Mouse (Mus musculus) MEL (cell line): ENCODE data around the gene Dmc1. TPM values are rescaled to one million over a fixed set of nuclear protein-coding genes. Genes with fewer than 3 reads are reported as not detected.

Source experiments
- DNase-seq: peaks from one replicate; pipeline ENCODE4 v3.0.0; 2011; ENCODE audit warnings: low read depth, low spot score
- H3K27ac ChIP-seq: 2 replicates; pipeline ENCODE4 v1.5.1; 2012; ENCODE audit warnings: low read depth, mild to moderate bottlenecking, control low read depth, low read length, moderate library complexity; ENCODE audit not compliant: control insufficient read depth
- H3K27me3 ChIP-seq, 2 experiments: fragments of 150-350 bp in 1 of 2; sonication (generic) in 1 of 2; 2 replicates each; pipeline ENCODE4 v1.6.1; 2012; ENCODE audit warnings: low read length in 2 of 2, mild to moderate bottlenecking in 2 of 2, improper control_type of control experiment in 1 of 2, moderate library complexity in 1 of 2; ENCODE audit not compliant: insufficient read depth in 2 of 2, control insufficient read depth in 1 of 2
- H3K36me3 ChIP-seq, 2 experiments: 2 replicates each; pipeline ENCODE4 v1.6.1; 2012 to 2014; ENCODE audit warnings: low read length in 2 of 2, improper control_type of control experiment in 1 of 2, inconsistent platforms in 1 of 2, mild to moderate bottlenecking in 1 of 2; ENCODE audit not compliant: insufficient read depth in 2 of 2, control insufficient read depth in 1 of 2
- H3K4me1 ChIP-seq, 2 experiments: fragments of 150-350 bp in 1 of 2; sonication (generic) in 1 of 2; 2 replicates each; pipeline ENCODE4 v1.6.1; 2012; ENCODE audit warnings: low read length in 2 of 2, improper control_type of control experiment in 1 of 2, mild to moderate bottlenecking in 1 of 2; ENCODE audit not compliant: insufficient read depth in 2 of 2, control insufficient read depth in 1 of 2
- H3K4me3 ChIP-seq, 2 experiments: fragments of 150-350 bp in 1 of 2; sonication (generic) in 1 of 2; 2 replicates each; pipeline ENCODE4 v1.5.1; 2012; ENCODE audit warnings: low read depth in 2 of 2, low read length in 2 of 2, mild to moderate bottlenecking in 2 of 2, moderate library complexity in 2 of 2, control low read depth in 1 of 2, improper control_type of control experiment in 1 of 2; ENCODE audit not compliant: control insufficient read depth in 1 of 2, insufficient read depth in 1 of 2
- H3K79me2 ChIP-seq: 2 replicates; pipeline ENCODE4 v1.6.1; 2012; ENCODE audit warnings: mild to moderate bottlenecking, low read length, moderate library complexity; ENCODE audit not compliant: control insufficient read depth, poor library complexity, insufficient read depth
- H3K9ac ChIP-seq: 2 replicates; pipeline ENCODE4 v1.6.1; 2012; ENCODE audit warnings: low read depth, mild to moderate bottlenecking, control low read depth, low read length, moderate library complexity; ENCODE audit not compliant: control insufficient read depth, poor library complexity, severe bottlenecking
- H3K9me3 ChIP-seq: fragments of 150-350 bp; sonication (generic); replicated peaks from 2 replicates; pipeline ENCODE4 v1.6.1; 2012; ENCODE audit warnings: mild to moderate bottlenecking, low read length, improper control_type of control experiment, moderate library complexity; ENCODE audit not compliant: insufficient read depth
- CHD1 ChIP-seq: IDR thresholded peaks from 2 replicates; pipeline ENCODE4 v1.6.1; 2012; ENCODE audit warnings: low read depth, mild to moderate bottlenecking, inconsistent platforms, low read length, improper control_type of control experiment
- CHD2 ChIP-seq: IDR thresholded peaks from 2 replicates; pipeline ENCODE4 v1.6.1; 2011; ENCODE audit warnings: low read length, improper control_type of control experiment
- CTCF ChIP-seq, 3 experiments: IDR thresholded peaks in 2 of 3; conservative IDR thresholded peaks in 1 of 3; 2 replicates each; pipeline ENCODE4 v1.5.1; 2011 to 2012; ENCODE audit warnings: low read length in 3 of 3, low read depth in 2 of 3, mild to moderate bottlenecking in 2 of 3, improper control_type of control experiment in 1 of 3, inconsistent platforms in 1 of 3, mixed read lengths in 1 of 3, moderate library complexity in 1 of 3; ENCODE audit not compliant: control insufficient read depth in 1 of 3, insufficient read depth in 1 of 3, poor library complexity in 1 of 3, severe bottlenecking in 1 of 3
- E2F4 ChIP-seq: IDR thresholded peaks from 2 replicates; pipeline ENCODE4 v1.6.1; 2011; ENCODE audit warnings: low read depth, low read length, improper control_type of control experiment, borderline replicate concordance
- ELF1 ChIP-seq: IDR thresholded peaks from 2 replicates; pipeline ENCODE4 v1.6.1; 2014; ENCODE audit warnings: low read depth, mild to moderate bottlenecking, inconsistent platforms, low read length, improper control_type of control experiment, moderate library complexity
- EP300 ChIP-seq, 2 experiments: IDR thresholded peaks; 2 replicates each; pipeline ENCODE4 v1.6.1; 2011; ENCODE audit warnings: improper control_type of control experiment in 2 of 2, low read length in 2 of 2, low read depth in 1 of 2, mild to moderate bottlenecking in 1 of 2
- ETS1 ChIP-seq: IDR thresholded peaks from 2 replicates; pipeline ENCODE4 v1.6.1; 2012; ENCODE audit warnings: low read depth, mild to moderate bottlenecking, inconsistent platforms, low read length, improper control_type of control experiment, moderate library complexity
- GABPA ChIP-seq: IDR thresholded peaks from 2 replicates; pipeline ENCODE4 v1.6.1; 2012; ENCODE audit warnings: low read depth, mild to moderate bottlenecking, inconsistent platforms, low read length, improper control_type of control experiment, moderate library complexity
- GATA1 ChIP-seq: IDR thresholded peaks from 2 replicates; pipeline ENCODE4 v1.6.1; 2011; ENCODE audit warnings: low read depth, low read length, improper control_type of control experiment
- HCFC1 ChIP-seq: IDR thresholded peaks from 2 replicates; pipeline ENCODE4 v1.6.1; 2012; ENCODE audit warnings: low read depth, mild to moderate bottlenecking, inconsistent platforms, low read length, improper control_type of control experiment, moderate library complexity
- JUND ChIP-seq: IDR thresholded peaks from 2 replicates; pipeline ENCODE4 v1.6.1; 2011; ENCODE audit warnings: low read depth, mild to moderate bottlenecking, improper control_type of control experiment, low read length
- KAT2A ChIP-seq: conservative IDR thresholded peaks from 2 replicates; pipeline ENCODE4 v1.6.1; 2012; ENCODE audit warnings: low read depth, low read length, improper control_type of control experiment, inconsistent platforms
- MAX ChIP-seq: IDR thresholded peaks from 2 replicates; pipeline ENCODE4 v1.6.1; 2011; ENCODE audit warnings: low read length, improper control_type of control experiment
- MYB ChIP-seq: IDR thresholded peaks from 2 replicates; pipeline ENCODE4 v1.6.1; 2011; ENCODE audit warnings: mild to moderate bottlenecking, low read depth, low read length, improper control_type of control experiment
- MYC ChIP-seq: IDR thresholded peaks from 2 replicates; pipeline ENCODE4 v1.6.1; 2011; ENCODE audit warnings: low read depth, mild to moderate bottlenecking, low read length, improper control_type of control experiment, moderate library complexity
- NELFE ChIP-seq: IDR thresholded peaks from 2 replicates; pipeline ENCODE4 v1.6.1; 2011; ENCODE audit warnings: low read depth, low read length, improper control_type of control experiment
- POLR2A ChIP-seq, 2 experiments: IDR thresholded peaks; 2 replicates each; pipeline ENCODE4 v1.6.1; 2011 to 2012; ENCODE audit warnings: low read length in 2 of 2, mild to moderate bottlenecking in 2 of 2, control low read depth in 1 of 2, improper control_type of control experiment in 1 of 2, low read depth in 1 of 2, moderate library complexity in 1 of 2; ENCODE audit not compliant: control insufficient read depth in 1 of 2, insufficient read depth in 1 of 2, poor library complexity in 1 of 2
- POLR2AphosphoS2 ChIP-seq: IDR thresholded peaks from 2 replicates; pipeline ENCODE4 v1.6.1; 2011; ENCODE audit warnings: low read length, improper control_type of control experiment
- RAD21 ChIP-seq: IDR thresholded peaks from 2 replicates; pipeline ENCODE4 v1.6.1; 2011; ENCODE audit warnings: mild to moderate bottlenecking, low read depth, low read length, improper control_type of control experiment
- RCOR1 ChIP-seq: IDR thresholded peaks from 2 replicates; pipeline ENCODE4 v1.6.1; 2012; ENCODE audit warnings: low read depth, mild to moderate bottlenecking, inconsistent platforms, low read length, improper control_type of control experiment
- SIN3A ChIP-seq: IDR thresholded peaks from 2 replicates; pipeline ENCODE4 v1.6.1; 2012; ENCODE audit warnings: low read length, improper control_type of control experiment, inconsistent platforms
- SMC3 ChIP-seq: IDR thresholded peaks from 2 replicates; pipeline ENCODE4 v1.6.1; 2011; ENCODE audit warnings: low read depth, low read length, improper control_type of control experiment
- TAL1 ChIP-seq: IDR thresholded peaks from 2 replicates; pipeline ENCODE4 v1.6.1; 2012; ENCODE audit warnings: mild to moderate bottlenecking, inconsistent platforms, low read length, moderate library complexity, mixed read lengths
- TBP ChIP-seq: IDR thresholded peaks from 2 replicates; pipeline ENCODE4 v1.8.0; 2011; ENCODE audit warnings: low read depth, low read length, improper control_type of control experiment
- TCF12 ChIP-seq: IDR thresholded peaks from 2 replicates; pipeline ENCODE4 v1.6.1; 2014; ENCODE audit warnings: low read depth, mild to moderate bottlenecking, inconsistent platforms, low read length, improper control_type of control experiment, moderate library complexity
- UBTF ChIP-seq: IDR thresholded peaks from 2 replicates; pipeline ENCODE4 v1.6.1; 2012; ENCODE audit warnings: low read depth, mild to moderate bottlenecking, inconsistent platforms, low read length, improper control_type of control experiment, moderate library complexity, borderline replicate concordance; ENCODE audit not compliant: insufficient read depth
- USF1 ChIP-seq: IDR thresholded peaks from 2 replicates; pipeline ENCODE4 v1.6.1; 2014; ENCODE audit warnings: low read depth, mild to moderate bottlenecking, inconsistent platforms, low read length, improper control_type of control experiment, moderate library complexity
- USF2 ChIP-seq, 2 experiments: IDR thresholded peaks; 2 replicates each; pipeline ENCODE4 v1.6.1; 2011 to 2012; ENCODE audit warnings: improper control_type of control experiment in 2 of 2, low read length in 2 of 2, borderline replicate concordance in 1 of 2, inconsistent platforms in 1 of 2, low read depth in 1 of 2, mild to moderate bottlenecking in 1 of 2; ENCODE audit not compliant: insufficient read depth in 1 of 2
- ZC3H11A ChIP-seq: IDR thresholded peaks from 2 replicates; pipeline ENCODE4 v1.6.1; 2012; ENCODE audit warnings: low read depth, mild to moderate bottlenecking, inconsistent platforms, low read length, improper control_type of control experiment
- ZMIZ1 ChIP-seq: IDR thresholded peaks from 2 replicates; pipeline ENCODE4 v1.6.1; 2012; ENCODE audit warnings: low read depth, mild to moderate bottlenecking, inconsistent platforms, low read length, improper control_type of control experiment, moderate library complexity
- ZNF384 ChIP-seq: IDR thresholded peaks from 2 replicates; pipeline ENCODE4 v1.6.1; 2012; ENCODE audit warnings: low read depth, mild to moderate bottlenecking, inconsistent platforms, low read length, improper control_type of control experiment
- polyA plus RNA-seq, 2 experiments: library from polyadenylated mRNA; stranded (reverse) in 1 of 2; unstranded in 1 of 2; fragments of >175 nt in 1 of 2; fragments of >200 nt in 1 of 2; gene quantifications; 2 replicates each; pipeline versions ENCODE4 v1.2.1 to v1.2.4; 2012; ENCODE audit warnings: low replicate concordance in 2 of 2, low read depth in 1 of 2; ENCODE audit not compliant: insufficient read length in 2 of 2, insufficient read depth in 1 of 2, missing spikeins in 1 of 2
- total RNA-seq: library from RNA; depleted of rRNA; stranded (reverse); fragments of 300-350 nt; gene quantifications from 2 replicates; pipeline ENCODE4 v1.2.3, GENCODE M21; 2012

Dmc1 gene
- total and polyA plus RNA-seq, 3 experiments, result not detected

GRCm38 (mm10) chr15:79617135-79617534, 12.2 kb upstream of the Dmc1 start (continued):
- TF ChIP-seq USF2 (IDR thresholded peaks at IDR 0.05; ENCODE audit: borderline replicate concordance in 1 of 2, insufficient read depth in 1 of 2, low read depth in 1 of 2, low read length in 2 of 2), result no peak
- TF ChIP-seq MYC, result peak; percentile 76; the same call in 1 of the 2 replicates
- TF ChIP-seq GATA1, result no peak
- no peak for TF ChIP-seq ETS1
- TF ChIP-seq POLR2A (IDR thresholded peaks at IDR 0.05; ENCODE audit: control insufficient read depth in 1 of 2, insufficient read depth in 1 of 2, low read depth in 1 of 2, low read length in 2 of 2, poor library complexity in 1 of 2), result peak; percentile 50 to 88; a peak in 2 of 4 replicates
- TF ChIP-seq MYB, result no peak
- no peak for TF ChIP-seq CTCF (IDR thresholded peaks at IDR 0.05 in 2 of 3, conservative IDR thresholded peaks at IDR 0.05 in 1 of 3; ENCODE audit: control insufficient read depth in 1 of 3, insufficient read depth in 1 of 3, low read depth in 2 of 3, low read length in 3 of 3, poor library complexity in 1 of 3, severe bottlenecking in 1 of 3)
- peak; percentile 84 for TF ChIP-seq POLR2AphosphoS2
- peak; percentile 70; the same call in 1 of the 2 replicates for TF ChIP-seq SIN3A
- TF ChIP-seq NELFE, result peak; percentile 76
- TF ChIP-seq ZNF384, result no peak; the same call in 1 of the 2 replicates
- no peak for TF ChIP-seq RAD21
- no peak for TF ChIP-seq ZMIZ1
- no peak for TF ChIP-seq SMC3
- TF ChIP-seq JUND, result no peak
- TF ChIP-seq USF1, result 0 out of 2 replicates have a peak, but pooled peaks have one; percentile 52
- TF ChIP-seq ZC3H11A, result no peak
- peak; percentile 4; the same call in 1 of the 2 replicates for TF ChIP-seq TCF12
- no peak for TF ChIP-seq E2F4
- TF ChIP-seq, all 39 proteins: peak for 11

GRCm38 (mm10) chr15:79616729-79617128, 11.8 kb upstream of the Dmc1 start:
- Histone ChIP-seq H3K4me1 (0 out of 4 replicates have a peak, but pooled peaks cover 0 to 4% of the 10 kb centered on the region in 2 experiments), H3K9me3 (no peaks in the 10 kb centered on the region), H3K4me3 (peak overlapping the region; percentile 57 to 76), H3K9ac (peak overlapping the region; percentile 61), H3K27ac (peak overlapping the region; percentile 80), H3K27me3 (no peaks in the 10 kb centered on the region), H3K79me2 (no peaks in the 10 kb centered on the region; the same call in 1 of the 2 replicates), H3K36me3 (peaks cover 0 to 3% of the 10 kb centered on the region in 2 experiments; a peak in 2 of 4 replicates)
- peak; percentile 92 for DNase-seq
- TF ChIP-seq SIN3A (peak; percentile 75), SMC3 (peak; percentile 40), USF1 (0 out of 2 replicates have a peak, but pooled peaks have one; percentile 40), MAX (no peak), POLR2AphosphoS2 (peak; percentile 20; the same call in 1 of the 2 replicates), E2F4 (no peak), NELFE (no peak), UBTF (no peak), ZMIZ1 (peak; percentile 52; the same call in 1 of the 2 replicates), ZC3H11A (no peak), ETS1 (peak; percentile 82), TBP (peak; percentile 72; the same call in 1 of the 2 replicates), USF2 (IDR thresholded peaks at IDR 0.05; ENCODE audit: borderline replicate concordance in 1 of 2, insufficient read depth in 1 of 2, low read depth in 1 of 2, low read length in 2 of 2) (no peak), RAD21 (no peak; the same call in 1 of the 2 replicates), ELF1 (no peak), GATA1 (peak; percentile 71), RCOR1 (0 out of 2 replicates have a peak, but pooled peaks have one; percentile 15), JUND (0 out of 2 replicates have a peak, but pooled peaks have one; percentile 43), MYB (0 out of 2 replicates have a peak, but pooled peaks have one; percentile 36), ZNF384 (peak; percentile 32; the same call in 1 of the 2 replicates), KAT2A (no peak; the same call in 1 of the 2 replicates), TCF12 (no peak), CHD2 (no peak), HCFC1 (no peak), CHD1 (no peak; the same call in 1 of the 2 replicates), EP300 (IDR thresholded peaks at IDR 0.05; ENCODE audit: low read depth in 1 of 2, low read length in 2 of 2) (peak in 1 of 2 experiments; percentile 12; a peak in 2 of 4 replicates), GABPA (no peak), TAL1 (no peak)
